Mouse (Mus musculus): ENCODE measurements around the gene Vmn2r116.
"Not testable (repeated sequence)": the region's sequence is repeated elsewhere in the genome, so short reads cannot be mapped to it uniquely, and the experiment has no call there.

Vmn2r116 gene

DNA sequence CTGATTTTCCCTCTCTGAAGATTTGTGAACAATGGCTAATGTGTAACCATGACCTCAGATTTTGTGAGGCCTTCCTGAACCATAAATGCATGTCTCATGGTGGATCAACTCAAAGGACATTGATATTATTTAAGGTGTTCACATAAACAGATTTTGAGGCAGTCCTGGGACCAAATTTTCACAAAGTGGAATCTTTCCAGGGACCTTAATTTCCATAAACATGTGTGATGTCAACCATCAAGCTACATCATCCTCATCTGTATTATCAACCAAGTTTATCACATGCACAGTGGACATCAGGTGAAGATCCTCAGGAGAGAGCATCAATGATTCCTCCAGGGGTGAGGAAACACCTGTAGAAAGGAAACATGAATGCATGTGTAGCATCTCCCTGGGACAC lies at the start of gene Vmn2r116:
Gene Vmn2r116, plus strand, starts transcription at position 301 of the 400 bp plus-strand sequence.
- not testable (repeated sequence) for DNase-seq (ENCODE audit: low spot score in 2 of 2)

- DNase-seq (ENCODE audit: low spot score in 2 of 2) = not testable (repeated sequence)
Measured at GRCm38 (mm10) chr17:23343441-23343840, 41.0 kb upstream of the Vmn2r116 start, which contains the start of gene Vmn2r115. Gene Vmn2r115, plus strand, starts transcription at chr17:23343741.

DNA sequence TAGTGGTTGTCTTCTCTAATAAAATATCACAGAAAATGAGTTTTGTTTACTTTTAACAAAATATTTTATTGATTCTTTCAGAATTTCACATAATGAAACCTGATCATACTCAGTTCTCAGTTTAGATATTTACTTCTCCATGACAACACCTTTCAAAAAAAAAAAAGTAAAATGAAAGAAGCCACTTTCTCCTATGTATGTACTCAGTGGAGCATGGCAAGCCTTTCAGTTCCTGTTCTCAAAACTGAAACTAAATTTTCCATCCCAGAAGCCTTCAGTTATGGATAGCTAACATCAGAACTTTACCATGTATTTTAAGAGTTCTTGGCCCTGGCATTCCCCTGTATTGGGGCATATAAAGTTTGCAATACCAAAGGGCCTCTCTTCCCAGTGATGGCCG lies 32.8 kb upstream of the Vmn2r116 start:
- DNase-seq (ENCODE audit: low spot score in 2 of 2) = no peak

GRCm38 (mm10) chr17:23433150-23433679 lies 48.8 kb downstream of the Vmn2r116 start:
- DNase-seq (ENCODE audit: low spot score in 2 of 2) = no peak
